Mouse (Mus musculus): ENCODE data around the gene Fam160b1.

The Fam160b1 gene

DNA sequence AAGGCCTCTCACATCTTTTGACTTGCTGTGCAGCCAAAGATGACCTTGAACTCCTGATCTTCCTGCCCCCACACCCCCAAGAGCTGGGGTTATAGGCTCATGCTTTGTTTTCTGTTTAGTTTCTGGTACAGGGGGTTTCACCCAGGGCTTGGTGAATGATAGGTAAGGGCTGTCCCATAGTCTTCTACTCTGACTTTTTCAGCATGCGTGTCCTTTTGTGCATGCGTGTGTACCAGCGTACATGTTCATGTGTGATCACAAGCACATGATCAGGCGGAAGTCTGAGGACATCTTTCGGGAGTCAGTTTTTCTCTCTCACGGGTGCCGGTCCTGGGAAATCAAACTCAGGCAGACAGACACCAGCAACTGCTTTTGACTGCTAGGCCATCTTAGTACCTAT, 3.1 kb downstream of the Fam160b1 start:
- in situ Hi-C loops (cut with MboI, MseI): no loop called here

DNA sequence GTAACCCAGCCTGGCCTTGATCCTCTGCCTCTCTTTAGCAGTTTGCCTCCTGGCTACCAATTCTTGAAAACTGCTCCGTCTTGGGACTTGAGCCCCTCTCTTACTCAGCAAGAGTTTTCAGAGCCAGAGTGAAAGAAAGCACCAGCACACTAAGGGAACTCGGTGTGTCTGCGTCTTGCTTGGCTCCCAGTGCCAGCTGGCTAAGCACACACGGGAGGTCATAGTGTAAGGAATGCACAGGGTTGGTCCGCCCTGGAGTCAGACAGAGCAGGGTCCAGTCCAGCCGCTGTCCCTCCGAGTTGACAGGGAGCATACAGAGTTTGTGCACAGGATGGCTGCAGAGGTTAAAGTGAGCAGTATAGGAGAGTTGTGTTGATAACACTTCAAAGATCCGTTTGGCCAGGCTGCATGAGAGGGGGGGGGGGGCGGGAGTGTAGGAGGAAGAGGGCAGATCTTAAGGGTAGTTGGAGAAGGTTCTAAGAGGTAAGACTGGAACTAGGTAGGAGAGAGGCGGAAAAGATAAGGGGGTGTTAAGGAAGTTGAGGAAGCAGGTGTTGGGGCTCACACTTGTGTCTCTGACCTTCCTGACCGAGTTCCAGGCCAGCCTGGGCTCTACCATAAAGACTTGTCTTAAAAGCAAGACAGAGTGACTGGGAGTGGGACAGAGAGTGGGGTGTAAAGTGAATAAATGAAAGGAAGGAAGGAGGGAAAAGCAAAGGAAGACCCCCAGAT, 4.6 kb downstream of the Fam160b1 start:
- in situ Hi-C loops (cut with MboI, MseI): loop anchor here in 1 of 2 experiments (5.0 kb wide), 1 partner anchor 62 kb away; no protein-coding TSS in a partner anchor

- in situ Hi-C loops (cut with MboI, MseI): loop anchor here in 1 of 2 experiments (5.0 kb wide), 1 partner anchor 61 kb away; no protein-coding TSS in a partner anchor
Measured at GRCm38 (mm10) chr19:57366007-57366406, 5.5 kb downstream of the Fam160b1 start.

- in situ Hi-C loops (cut with MboI, MseI): loop anchor here in 1 of 2 experiments (5.0 kb wide), 1 partner anchor 61 kb away; no protein-coding TSS in a partner anchor
Measured at GRCm38 (mm10) chr19:57366626-57367025, 6.1 kb downstream of the Fam160b1 start.

DNA sequence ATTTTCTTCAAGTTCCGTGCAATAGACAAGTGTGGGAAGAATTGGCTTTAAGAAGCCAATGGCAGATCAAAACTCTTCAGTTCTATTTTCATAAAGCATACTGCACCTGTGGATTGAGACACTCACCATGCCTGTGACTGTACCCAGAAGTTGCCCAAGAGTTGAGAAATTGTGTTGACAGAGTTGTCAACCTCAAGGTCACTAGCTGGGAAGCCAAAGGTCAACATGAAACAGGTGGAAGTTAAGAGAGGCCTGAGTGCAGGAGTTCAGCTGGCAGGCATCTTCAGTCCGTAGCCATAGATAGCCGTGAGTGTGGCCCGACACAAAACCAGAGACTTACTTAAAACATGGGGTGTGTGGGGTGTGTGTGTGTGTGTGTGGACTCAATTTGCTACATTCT, 6.7 kb downstream of the Fam160b1 start:
- in situ Hi-C loops (cut with MboI, MseI): loop anchor here in 1 of 2 experiments (5.0 kb wide), 1 partner anchor 60 kb away; no protein-coding TSS in a partner anchor

GRCm38 (mm10) chr19:57367849-57368387, 7.4 kb downstream of the Fam160b1 start:
- in situ Hi-C loops (cut with MboI, MseI): loop anchor here in 1 of 2 experiments (5.0 kb wide), 1 partner anchor 59 kb away; no protein-coding TSS in a partner anchor

- in situ Hi-C loops (cut with MboI, MseI): no loop called here
Measured at GRCm38 (mm10) chr19:57373276-57373811, 12.9 kb downstream of the Fam160b1 start.

DNA sequence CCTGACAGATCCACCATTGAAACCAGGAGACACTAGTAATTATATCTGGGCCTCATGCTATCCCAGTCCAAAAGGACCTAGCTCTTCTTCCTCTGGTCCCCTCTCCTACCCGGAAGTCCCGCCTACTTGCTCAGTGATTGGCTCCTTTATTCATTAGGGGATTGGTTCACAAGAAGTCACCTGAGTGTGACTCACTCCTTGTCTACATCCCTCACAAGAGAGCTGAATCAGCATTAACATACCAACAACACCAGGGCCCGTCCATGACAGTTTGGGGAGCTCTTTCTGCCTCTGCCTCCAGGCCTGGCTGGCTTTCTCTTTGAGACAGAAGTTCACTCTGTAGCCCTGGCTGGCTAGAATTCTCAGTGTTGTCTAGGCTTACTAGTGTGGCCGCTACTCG, 14.7 kb downstream of the Fam160b1 start:
- in situ Hi-C loops (cut with MboI, MseI): no loop called here

DNA sequence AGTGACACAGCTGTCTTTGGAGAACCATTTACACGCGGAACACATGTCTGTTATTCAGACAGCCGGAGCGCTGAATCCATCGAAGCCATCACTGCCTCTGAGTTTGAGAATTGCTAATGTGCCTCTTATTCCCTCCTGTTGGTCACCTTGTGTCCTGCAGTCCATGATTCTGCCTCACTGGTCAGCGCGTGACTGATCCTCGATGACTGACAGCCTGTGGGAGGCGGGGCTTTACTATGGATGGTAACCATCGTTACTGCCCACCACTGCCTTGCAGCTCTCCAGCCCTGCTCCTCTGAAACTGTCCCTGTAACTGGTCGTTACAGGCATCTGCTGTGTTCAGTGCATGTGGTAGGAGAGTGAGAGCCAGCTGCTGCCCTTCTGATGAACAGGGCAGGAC, 15.3 kb downstream of the Fam160b1 start:
- in situ Hi-C loops (cut with MboI, MseI): no loop called here

DNA sequence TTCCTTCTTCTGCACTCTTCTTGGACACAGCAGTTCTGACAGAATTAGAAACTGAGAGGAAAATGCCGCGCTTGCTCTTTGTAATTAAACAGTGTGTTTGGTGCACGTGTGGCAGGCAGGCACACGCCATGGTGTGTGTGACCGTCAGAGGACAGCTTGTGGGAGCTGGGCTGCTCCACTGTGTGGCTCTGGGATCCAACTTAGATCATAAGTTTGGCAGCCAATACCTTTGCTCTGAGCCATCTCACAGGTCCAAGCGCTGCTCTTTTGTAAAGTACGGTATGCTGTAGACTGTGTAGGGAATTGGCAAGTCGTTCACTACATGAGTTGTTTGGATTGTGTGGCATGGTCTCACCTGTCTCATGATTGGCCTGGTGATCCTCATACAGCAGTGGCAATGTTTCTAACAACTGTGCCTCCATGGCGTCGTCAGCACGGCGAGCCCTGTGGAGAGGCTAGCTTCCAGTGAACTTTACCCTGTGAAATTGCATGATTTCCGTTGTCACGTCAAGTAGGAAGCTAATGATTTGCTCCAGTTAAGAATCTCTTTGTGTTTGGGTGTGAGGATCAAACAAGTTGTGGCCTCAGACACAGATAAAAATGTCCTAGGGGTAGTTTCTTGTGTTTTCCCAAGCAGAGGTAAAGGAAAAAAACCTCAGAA, 16.7 kb downstream of the Fam160b1 start:
- in situ Hi-C loops (cut with MboI, MseI): no loop called here

DNA sequence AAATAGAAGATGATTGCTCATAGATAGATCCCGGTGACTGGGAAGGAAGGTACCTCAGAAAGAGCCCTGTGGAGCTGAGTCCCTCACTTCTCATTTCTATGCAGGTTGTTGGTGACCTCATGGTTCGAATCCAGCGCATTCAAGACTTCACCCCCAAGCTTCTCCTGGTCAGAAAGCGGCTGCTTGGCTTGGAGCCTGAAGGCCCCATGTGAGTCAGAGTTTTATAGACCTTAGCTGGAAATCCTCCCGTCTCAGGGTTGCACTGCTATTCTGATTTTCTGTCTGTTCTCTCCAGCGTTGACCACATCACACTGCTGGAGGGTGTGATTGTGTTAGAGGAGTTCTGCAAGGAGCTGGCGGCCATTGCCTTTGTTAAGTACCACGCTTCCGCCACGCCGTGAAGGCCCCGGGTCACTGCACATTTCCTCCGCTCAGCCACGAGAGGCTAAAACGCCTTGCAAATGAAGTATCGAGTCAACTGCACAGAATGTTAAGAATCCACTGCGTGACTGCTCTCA, 25.8 kb downstream of the Fam160b1 start:
- in situ Hi-C loops (cut with MboI, MseI): no loop called here

DNA sequence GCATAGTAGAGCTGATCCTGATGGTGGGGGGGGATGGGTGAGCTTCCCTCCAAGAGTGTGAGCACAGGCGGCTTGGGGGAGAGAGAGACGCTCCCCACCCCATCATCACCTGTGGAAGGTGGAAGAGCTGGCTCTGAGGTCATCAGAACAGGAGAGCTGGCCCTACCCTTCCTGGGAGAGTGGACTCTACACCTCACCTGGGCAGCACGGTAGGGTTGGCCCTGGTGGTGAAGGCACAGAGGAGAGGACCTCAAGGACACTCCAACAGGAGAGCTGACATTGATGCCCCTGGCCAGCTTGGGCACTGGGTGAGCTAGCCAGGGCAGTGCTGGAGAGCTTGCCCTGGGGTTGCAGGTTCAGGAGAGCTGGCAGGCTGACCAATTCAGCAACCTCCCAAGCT, 31.1 kb downstream of the Fam160b1 start:
- in situ Hi-C loops (cut with MboI, MseI): no loop called here

DNA sequence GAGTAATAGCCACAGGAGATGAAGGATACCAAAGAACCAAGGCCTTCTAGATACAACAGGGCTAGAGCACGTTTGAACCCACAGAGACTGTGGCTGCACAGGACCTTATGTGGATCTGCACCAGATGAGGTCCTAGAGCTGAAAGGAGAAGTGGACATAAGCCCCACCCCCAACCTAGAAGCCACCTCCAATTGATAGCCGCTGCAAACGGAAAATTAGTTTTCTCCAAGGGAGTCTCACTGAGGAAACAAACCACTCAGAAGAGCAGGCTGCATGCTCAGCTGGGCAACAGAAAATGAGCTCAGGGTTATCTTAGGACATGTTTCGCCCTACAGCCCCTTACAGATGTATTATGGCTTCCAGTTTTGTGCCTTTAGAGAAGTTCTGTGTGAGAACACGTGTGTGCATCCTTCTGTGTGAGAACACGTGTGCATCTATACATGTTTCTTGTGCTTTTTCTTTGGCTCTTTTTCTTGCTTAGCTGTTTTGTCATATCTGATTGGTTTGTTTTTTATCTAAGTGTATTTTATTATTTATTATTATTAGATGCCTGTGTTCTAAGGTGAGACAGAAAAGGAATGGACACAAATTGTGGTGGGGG, 33.0 kb downstream of the Fam160b1 start:
- in situ Hi-C loops (cut with MboI, MseI): no loop called here

DNA sequence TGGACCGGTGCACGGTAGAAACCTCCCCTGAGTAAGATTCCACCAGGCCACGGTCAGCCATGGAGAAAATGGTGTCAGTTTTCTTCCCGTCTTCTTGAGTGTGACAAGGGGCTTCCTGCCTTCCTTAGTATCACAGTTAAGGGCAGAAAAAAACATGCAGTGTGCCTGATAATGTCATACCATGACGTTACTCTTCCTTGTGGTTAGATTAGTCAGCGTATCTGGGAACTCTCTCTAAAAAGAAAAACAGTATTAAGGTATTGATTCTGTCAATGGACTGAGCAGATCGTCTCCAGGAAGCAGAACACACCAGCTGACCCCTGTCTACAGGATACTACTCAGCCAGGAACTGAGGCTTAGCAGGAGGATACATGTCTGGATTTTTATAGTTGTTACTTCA, 36.1 kb downstream of the Fam160b1 start:
- in situ Hi-C loops (cut with MboI, MseI): no loop called here

GRCm38 (mm10) chr19:57402364-57402763, 41.9 kb downstream of the Fam160b1 start:
- in situ Hi-C loops (cut with MboI, MseI): loop anchor here (5.0 to 10.0 kb wide), 3 partner anchors 52 to 245 kb away; partner anchors contain the start of gene Trub1 (in 1 of the 2)

DNA sequence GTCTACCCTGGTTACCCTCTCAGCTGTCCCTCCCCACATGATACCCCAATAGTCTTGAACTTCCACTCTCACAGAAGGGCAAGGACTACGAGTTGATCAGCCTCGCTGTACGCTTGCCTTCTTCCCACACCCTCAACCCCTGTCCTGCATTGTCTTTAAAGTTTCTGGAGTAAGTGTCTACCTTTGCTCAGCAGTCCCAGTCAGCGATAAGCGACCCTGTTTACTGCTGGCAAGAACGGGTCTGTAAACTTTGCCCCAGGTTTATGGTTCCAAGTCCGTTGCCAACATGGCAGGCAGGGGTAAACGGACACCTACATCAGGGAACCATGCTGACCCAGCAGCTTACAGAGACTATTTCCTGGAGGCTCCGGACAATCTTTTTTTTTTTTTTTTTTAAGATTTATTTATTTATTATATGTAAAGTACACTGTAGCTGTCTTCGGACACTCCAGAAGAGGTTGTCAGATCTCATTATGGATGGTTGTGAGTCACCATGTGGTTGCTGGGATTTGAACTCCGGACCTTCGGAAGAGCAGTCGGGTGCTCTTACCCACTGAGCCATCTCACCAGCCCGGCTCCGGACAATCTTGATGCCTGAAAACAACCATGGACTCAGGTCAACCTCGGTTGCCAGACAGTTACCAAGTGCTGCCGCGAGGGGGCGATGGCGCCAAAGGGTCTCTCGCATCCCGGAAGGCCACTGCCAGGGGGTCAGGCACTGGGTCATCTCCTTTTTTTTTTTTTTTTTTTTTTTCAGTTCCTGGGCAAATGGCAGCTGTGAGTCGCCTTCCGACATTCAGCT, 43.4 kb downstream of the Fam160b1 start:
- in situ Hi-C loops (cut with MboI, MseI): loop anchor here (5.0 to 10.0 kb wide), 3 partner anchors 51 to 243 kb away; partner anchors contain the start of gene Trub1 (in 1 of the 2)

GRCm38 (mm10) chr19:57404502-57404848, 44.0 kb downstream of the Fam160b1 start:
- in situ Hi-C loops (cut with MboI, MseI): loop anchor here (5.0 to 10.0 kb wide), 3 partner anchors 50 to 243 kb away; partner anchors contain the start of gene Trub1 (in 1 of the 2)

DNA sequence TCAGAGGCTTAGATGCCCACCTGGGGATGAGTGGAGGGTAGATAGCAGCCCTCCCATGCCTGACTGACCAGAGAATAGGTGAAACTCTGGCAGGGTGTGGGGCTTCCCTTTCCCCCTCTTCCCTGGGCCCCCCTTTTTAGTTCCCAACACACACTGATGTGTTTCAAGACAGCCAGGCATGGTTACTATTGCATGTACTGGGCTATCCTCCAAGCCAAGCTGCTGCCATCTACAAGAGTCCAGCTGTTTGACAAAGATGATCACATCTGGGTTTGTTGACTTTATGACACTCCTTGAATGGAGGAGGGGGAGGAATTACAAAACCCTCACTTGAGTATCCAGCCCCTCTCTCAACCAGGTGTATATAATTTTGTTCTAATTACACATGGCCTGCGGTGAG, 47.5 kb downstream of the Fam160b1 start:
- in situ Hi-C loops (cut with MboI, MseI): loop anchor here (5.0 to 10.0 kb wide), 3 partner anchors 47 to 237 kb away; partner anchors contain the start of gene Trub1 (in 1 of the 2)

GRCm38 (mm10) chr19:57411375-57412196, 51.1 kb downstream of the Fam160b1 start:
- in situ Hi-C loops (cut with MboI, MseI): loop anchor here in 1 of 2 experiments (10.0 kb wide), 1 partner anchor 203 kb away; the partner anchor contains the start of gene Atrnl1
